Mouse (Mus musculus): ENCODE data around the gene Srd5a2. TPM values are rescaled to one million over a fixed set of nuclear protein-coding genes. Genes with fewer than 3 reads are reported as not detected.
A peak's percentile ranks its signal among the peaks of the same experiment; 100 is the strongest.
"Not testable (repeated sequence)": the region's sequence is repeated elsewhere in the genome, so short reads cannot be mapped to it uniquely, and the experiment has no call there.

Srd5a2 gene
- not detected for polyA plus RNA-seq (2021)

- ChIA-PET CTCF (no interaction called here), POLR2A (no interaction called here)
- TF ChIP-seq CTCF (IDR thresholded peaks at IDR 0.05), result no peak
- in situ Hi-C loops (cut with MboI; ENCODE audit: low pct_unique_long_range_greater_than_20kb), result no loop called here
- ATAC-seq, result no peak
- no peak for DNase-seq (ENCODE audit: low read depth, low spot score)
- peaks cover 50% of the 10 kb centered on the region for H3K27me3 ChIP-seq
Measured at GRCm38 (mm10) chr17:74047210-74048082, at the start of gene Srd5a2. Srd5a2 (minus strand) TSS chr17:74047916.

GRCm38 (mm10) chr17:74088886-74089678 is 41.4 kb upstream of the Srd5a2 start:
- ChIA-PET POLR2A (no interaction called here), CTCF (interaction anchor here (0.8 to 1.3 kb wide), 3 partner anchors 9 to 46 kb away, joined by 3 to 4 read pairs (median 3); no protein-coding TSS in a partner anchor)
- DNase-seq (ENCODE audit: low read depth, low spot score) (peak; percentile 47), ATAC-seq (peak; percentile 84)
- TF ChIP-seq CTCF (IDR thresholded peaks at IDR 0.05), result peak; percentile 41
- in situ Hi-C loops (cut with MboI; ENCODE audit: low pct_unique_long_range_greater_than_20kb), result no loop called here
- H3K27me3 ChIP-seq, result no peaks in the 10 kb centered on the region

GRCm38 (mm10) chr17:74088016-74088415 is 40.3 kb upstream of the Srd5a2 start:
- ChIA-PET POLR2A (no interaction called here), CTCF (interaction anchor here (1.0 kb wide), 1 partner anchor 10 kb away, joined by 3 read pairs; no protein-coding TSS in a partner anchor)
- ATAC-seq (no peak), DNase-seq (ENCODE audit: low read depth, low spot score) (no peak)
- no peak for TF ChIP-seq CTCF (IDR thresholded peaks at IDR 0.05)
- H3K27me3 ChIP-seq, result no peaks in the 10 kb centered on the region
- in situ Hi-C loops (cut with MboI; ENCODE audit: low pct_unique_long_range_greater_than_20kb), result no loop called here

GRCm38 (mm10) chr17:74083370-74083769 is 35.7 kb upstream of the Srd5a2 start:
- ChIA-PET POLR2A (no interaction called here), CTCF (interaction anchor here (1.4 kb wide), 1 partner anchor 159 kb away, joined by 3 read pairs; no protein-coding TSS in a partner anchor)
- no peak for ATAC-seq
- DNase-seq (ENCODE audit: low read depth, low spot score), result no peak
- peak; percentile 53 for TF ChIP-seq CTCF (IDR thresholded peaks at IDR 0.05)
- in situ Hi-C loops (cut with MboI; ENCODE audit: low pct_unique_long_range_greater_than_20kb), result no loop called here
- no peaks in the 10 kb centered on the region for H3K27me3 ChIP-seq

GRCm38 (mm10) chr17:74080076-74080615 is 32.4 kb upstream of the Srd5a2 start:
- in situ Hi-C loops (cut with MboI; ENCODE audit: low pct_unique_long_range_greater_than_20kb), result no loop called here
- no peaks in the 10 kb centered on the region for H3K27me3 ChIP-seq
- ATAC-seq (no peak), DNase-seq (ENCODE audit: low read depth, low spot score) (no peak)
- POLR2A ChIA-PET, result interaction anchor here (0.8 kb wide), 1 partner anchor 10 kb away, joined by 3 read pairs; no protein-coding TSS in a partner anchor
- TF ChIP-seq CTCF (IDR thresholded peaks at IDR 0.05), result no peak
- CTCF ChIA-PET, result interaction anchor here (1.0 to 1.2 kb wide), 2 partner anchors 9 to 11 kb away, joined by 3 to 4 read pairs; no protein-coding TSS in a partner anchor

GRCm38 (mm10) chr17:74078776-74079495 is 31.2 kb upstream of the Srd5a2 start:
- ATAC-seq (no peak), DNase-seq (ENCODE audit: low read depth, low spot score) (no peak)
- no peaks in the 10 kb centered on the region for H3K27me3 ChIP-seq
- TF ChIP-seq CTCF (IDR thresholded peaks at IDR 0.05), result no peak
- in situ Hi-C loops (cut with MboI; ENCODE audit: low pct_unique_long_range_greater_than_20kb), result no loop called here
- ChIA-PET CTCF (interaction anchor here (1.2 to 1.3 kb wide), 2 partner anchors 10 kb away, joined by 3 to 4 read pairs; no protein-coding TSS in a partner anchor), POLR2A (no interaction called here)

GRCm38 (mm10) chr17:74073067-74073466 is 25.4 kb upstream of the Srd5a2 start:
- ATAC-seq; CTCF ChIA-PET; DNase-seq (ENCODE audit: low read depth, low spot score); H3K27me3 ChIP-seq; POLR2A ChIA-PET; in situ Hi-C loops (cut with MboI; ENCODE audit: low pct_unique_long_range_greater_than_20kb): not testable (repeated sequence)

GRCm38 (mm10) chr17:74062763-74063162 is 15.0 kb upstream of the Srd5a2 start:
- ATAC-seq; DNase-seq (ENCODE audit: low read depth, low spot score); POLR2A ChIA-PET; in situ Hi-C loops (cut with MboI; ENCODE audit: low pct_unique_long_range_greater_than_20kb); H3K27me3 ChIP-seq; CTCF ChIA-PET: not testable (repeated sequence)

- DNase-seq (ENCODE audit: low read depth, low spot score) (no peak), ATAC-seq (no peak)
- H3K27me3 ChIP-seq, result peaks cover 50% of the 10 kb centered on the region
- in situ Hi-C loops (cut with MboI; ENCODE audit: low pct_unique_long_range_greater_than_20kb), result no loop called here
- ChIA-PET CTCF (no interaction called here), POLR2A (no interaction called here)
- TF ChIP-seq CTCF (IDR thresholded peaks at IDR 0.05), result no peak
Measured at GRCm38 (mm10) chr17:74048229-74048816, 607 bp upstream of the Srd5a2 start.

- H3K27me3 ChIP-seq, result peaks cover 30% of the 10 kb centered on the region
- CTCF ChIA-PET, result interaction anchor here (1.3 kb wide), 1 partner anchor 13 kb away, joined by 3 read pairs; no protein-coding TSS in a partner anchor
- peak; percentile 41 for DNase-seq (ENCODE audit: low read depth, low spot score)
- TF ChIP-seq CTCF (IDR thresholded peaks at IDR 0.05), result no peak
- peak; percentile 44 for ATAC-seq
- in situ Hi-C loops (cut with MboI; ENCODE audit: low pct_unique_long_range_greater_than_20kb), result no loop called here
- POLR2A ChIA-PET, result no interaction called here
Measured at GRCm38 (mm10) chr17:74043754-74044153, 4.0 kb downstream of the Srd5a2 start.
